Mouse (Mus musculus) G1E (cell line): Measurements from ENCODE around the gene Filip1l. TPM values are rescaled to one million over a fixed set of nuclear protein-coding genes. Genes with fewer than 3 reads are reported as not detected.

Experiments
- ATAC-seq: 2 replicates; pipeline ENCODE4 v1.8.0; 2016; ENCODE audit warnings: mild to moderate bottlenecking; ENCODE audit not compliant: insufficient number of reproducible peaks, poor library complexity, low FRiP score, severe bottlenecking; ENCODE audit errors: extremely low read depth
- DNase-seq: peaks from one replicate; pipeline ENCODE4 v3.0.0; 2012; ENCODE audit warnings: low spot score
- H3K27me3 ChIP-seq: 2 replicates; pipeline ENCODE4 v1.6.1; 2012; ENCODE audit warnings: mild to moderate bottlenecking, low read length, inconsistent platforms; ENCODE audit not compliant: insufficient read depth
- H3K36me3 ChIP-seq: replicated peaks from 2 replicates; pipeline ENCODE3; 2012; ENCODE audit warnings: mild to moderate bottlenecking, inconsistent platforms
- H3K4me1 ChIP-seq: 2 replicates; pipeline ENCODE4 v1.6.1; 2012; ENCODE audit warnings: low read depth, low read length, inconsistent platforms, mixed read lengths; ENCODE audit not compliant: insufficient read depth
- H3K4me3 ChIP-seq: 2 replicates; pipeline ENCODE4 v1.5.1; 2012; ENCODE audit warnings: low read depth, mild to moderate bottlenecking, inconsistent platforms, low read length, moderate library complexity, mixed read lengths
- H3K9me3 ChIP-seq: replicated peaks from 2 replicates; pipeline ENCODE4 v1.6.1; 2012; ENCODE audit warnings: inconsistent platforms
- CTCF ChIP-seq: IDR thresholded peaks from 2 replicates; pipeline ENCODE4 v1.5.1; 2012; ENCODE audit warnings: low read depth, low read length, inconsistent platforms, mixed read lengths
- GATA1 ChIP-seq: IDR thresholded peaks from 2 replicates; pipeline ENCODE4 v1.6.1; 2012; ENCODE audit warnings: borderline replicate concordance, low read length, inconsistent platforms, mixed read lengths
- GATA2 ChIP-seq: IDR thresholded peaks from 2 replicates; pipeline ENCODE4 v1.6.1; 2012; ENCODE audit warnings: low read depth, low read length, inconsistent platforms, borderline replicate concordance
- POLR2AphosphoS5 ChIP-seq: IDR thresholded peaks from 2 replicates; pipeline ENCODE4 v1.6.1; 2012; ENCODE audit warnings: low read depth, low read length, inconsistent platforms; ENCODE audit not compliant: insufficient replicate concordance
- TAL1 ChIP-seq: conservative IDR thresholded peaks from 2 replicates; pipeline ENCODE4 v1.6.1; 2012; ENCODE audit warnings: low read depth, low read length, inconsistent platforms, mixed read lengths
- polyA plus RNA-seq: library from polyadenylated mRNA; stranded (reverse); fragments of >175 nt; gene quantifications from 2 replicates; pipeline ENCODE4 v1.2.3, GENCODE M21; 2012
- total RNA-seq, 2 experiments: library from RNA; stranded (forward) in 1 of 2; stranded (reverse) in 1 of 2; fragments of 200-1000 nt in 1 of 2; fragments of >200 nt in 1 of 2; fragmentation: Nextera tagmentation in 1 of 2; gene quantifications; 2 replicates each; pipeline ENCODE4 v1.2.3; 2014 to 2017

Filip1l gene
- total and polyA plus RNA-seq, 3 experiments, result 0.01 to 0.22 TPM; not detected in 1

GRCm38 (mm10) chr16:57433173-57433572 is 80.3 kb downstream of the Filip1l start:
- ATAC-seq (no peak), DNase-seq (no peak)
- Histone ChIP-seq H3K4me3 (no peak overlapping the region), H3K27me3 (no peaks in the 10 kb centered on the region), H3K36me3 (peaks cover 11% of the 10 kb centered on the region), H3K9me3 (no peaks in the 10 kb centered on the region), H3K4me1 (no peaks in the 10 kb centered on the region)
- TF ChIP-seq GATA1 (no peak), CTCF (no peak), POLR2AphosphoS5 (no peak), GATA2 (no peak), TAL1 (no peak)

- TF ChIP-seq GATA2 (no peak), POLR2AphosphoS5 (no peak), CTCF (no peak), GATA1 (no peak), TAL1 (no peak)
- DNase-seq, result no peak
- Histone ChIP-seq H3K4me1 (no peaks in the 10 kb centered on the region), H3K27me3 (no peaks in the 10 kb centered on the region), H3K4me3 (no peak overlapping the region), H3K9me3 (no peaks in the 10 kb centered on the region), H3K36me3 (peaks cover 15% of the 10 kb centered on the region)
- ATAC-seq, result no peak
These were observed 80.8 kb downstream of the Filip1l start for GRCm38 (mm10) chr16:57433671-57434070.

GRCm38 (mm10) chr16:57434640-57435039 is 81.7 kb downstream of the Filip1l start:
- Histone ChIP-seq H3K4me3 (no peak overlapping the region), H3K27me3 (no peaks in the 10 kb centered on the region), H3K36me3 (peaks cover 21% of the 10 kb centered on the region), H3K4me1 (no peaks in the 10 kb centered on the region), H3K9me3 (no peaks in the 10 kb centered on the region)
- TF ChIP-seq GATA2, result no peak
- TF ChIP-seq TAL1, result no peak
- no peak for TF ChIP-seq GATA1
- no peak for TF ChIP-seq CTCF
- TF ChIP-seq POLR2AphosphoS5, result no peak
- DNase-seq (no peak), ATAC-seq (no peak)

- Histone ChIP-seq H3K4me3 (no peak overlapping the region), H3K4me1 (no peaks in the 10 kb centered on the region), H3K27me3 (no peaks in the 10 kb centered on the region), H3K9me3 (no peaks in the 10 kb centered on the region), H3K36me3 (peaks cover 20% of the 10 kb centered on the region)
- TF ChIP-seq GATA1 (no peak), CTCF (no peak), TAL1 (no peak), POLR2AphosphoS5 (no peak), GATA2 (no peak)
- no peak for ATAC-seq
- DNase-seq, result no peak
These were observed 84.8 kb downstream of the Filip1l start for GRCm38 (mm10) chr16:57437523-57438287.

GRCm38 (mm10) chr16:57438288-57438685 is 85.4 kb downstream of the Filip1l start:
- no peak for ATAC-seq
- H3K4me1 ChIP-seq, result no peaks in the 10 kb centered on the region

GRCm38 (mm10) chr16:57439206-57439605 is 86.3 kb downstream of the Filip1l start:
- Histone ChIP-seq H3K4me1 (no peaks in the 10 kb centered on the region), H3K9me3 (no peaks in the 10 kb centered on the region), H3K27me3 (no peaks in the 10 kb centered on the region), H3K4me3 (no peak overlapping the region), H3K36me3 (peaks cover 25% of the 10 kb centered on the region)
- ATAC-seq (no peak), DNase-seq (no peak)
- TF ChIP-seq POLR2AphosphoS5 (no peak), GATA1 (no peak), TAL1 (no peak), GATA2 (no peak), CTCF (no peak)

More at GRCm38 (mm10) chr16:57438288-57438685, 85.4 kb downstream of the Filip1l start:
- Histone ChIP-seq H3K36me3 (peaks cover 21% of the 10 kb centered on the region), H3K9me3 (no peaks in the 10 kb centered on the region), H3K4me3 (no peak overlapping the region), H3K27me3 (no peaks in the 10 kb centered on the region)
- TF ChIP-seq GATA2, result no peak
- TF ChIP-seq TAL1, result no peak
- no peak for TF ChIP-seq POLR2AphosphoS5
- no peak for TF ChIP-seq CTCF
- TF ChIP-seq GATA1, result no peak
- DNase-seq, result no peak
